Mouse (Mus musculus) ES-E14 (cell line): Measurements from ENCODE around the gene Dcaf15.

ENCODE experiments used
- CHD2 ChIP-seq: IDR thresholded peaks from 2 replicates; pipeline ENCODE4 v1.6.1; 2014; ENCODE audit warnings: mild to moderate bottlenecking, low read depth, low read length, inconsistent platforms
- HCFC1 ChIP-seq: IDR thresholded peaks from 2 replicates; pipeline ENCODE4 v1.6.1; 2012; ENCODE audit warnings: low read length, inconsistent platforms, borderline replicate concordance; ENCODE audit not compliant: insufficient read depth
- MAFK ChIP-seq: IDR thresholded peaks from 2 replicates; pipeline ENCODE4 v1.6.1; 2014; ENCODE audit warnings: mild to moderate bottlenecking, low read depth, low read length, inconsistent platforms; ENCODE audit not compliant: insufficient read depth
- ZC3H11A ChIP-seq: IDR thresholded peaks from 2 replicates; pipeline ENCODE4 v1.6.1; 2012; ENCODE audit warnings: low read depth, mild to moderate bottlenecking, inconsistent platforms, low read length, borderline replicate concordance
- ZNF384 ChIP-seq: IDR thresholded peaks from 2 replicates; pipeline ENCODE4 v1.6.1; 2012; ENCODE audit warnings: low read depth, low read length, inconsistent platforms

DNA sequence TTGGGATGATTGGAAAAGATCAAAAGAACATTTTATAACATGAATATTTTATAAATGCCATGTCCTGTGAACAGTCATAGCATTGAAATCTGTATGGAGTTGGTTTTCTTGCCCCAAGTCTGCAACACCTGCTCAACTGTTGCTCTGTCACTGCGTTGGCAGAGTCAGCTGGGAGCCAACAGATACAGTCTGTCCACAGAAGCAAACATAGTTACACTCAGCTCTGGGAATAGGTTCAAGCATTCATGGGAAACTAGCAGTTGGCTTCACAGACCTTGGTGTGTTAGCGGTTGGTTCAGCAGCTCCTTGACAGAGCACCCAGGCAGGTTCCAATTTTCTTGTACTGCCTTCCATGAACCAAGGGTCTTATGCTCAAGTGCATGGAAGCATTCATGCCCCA is 33.9 kb downstream of the Dcaf15 start:
- TF ChIP-seq ZNF384, result no peak
- no peak for TF ChIP-seq CHD2
- TF ChIP-seq ZC3H11A, result no peak
- no peak for TF ChIP-seq HCFC1
- no peak for TF ChIP-seq MAFK
